Mouse (Mus musculus) megakaryocyte, embryonic 14.5 days (primary cell): Measurements from ENCODE around the gene Rbm43. TPM values are rescaled to one million over a fixed set of nuclear protein-coding genes. Genes with fewer than 3 reads are reported as not detected.
"Not testable (repeated sequence)": the region's sequence is repeated elsewhere in the genome, so short reads cannot be mapped to it uniquely, and the experiment has no call there.

ENCODE experiments used
- H3K27me3 ChIP-seq: replicated peaks from 2 replicates; pipeline ENCODE3; 2012; ENCODE audit warnings: inconsistent platforms
- H3K36me3 ChIP-seq: replicated peaks from 2 replicates; pipeline ENCODE3; 2012; ENCODE audit warnings: low read length, inconsistent platforms, mixed read lengths
- H3K4me1 ChIP-seq: 2 replicates; pipeline ENCODE4 v1.6.1; 2012; ENCODE audit warnings: inconsistent platforms
- H3K4me3 ChIP-seq: replicated peaks from 2 replicates; pipeline ENCODE3; 2012; ENCODE audit warnings: moderate library complexity, mild to moderate bottlenecking, inconsistent platforms
- H3K9me3 ChIP-seq: 2 replicates; pipeline ENCODE4 v1.6.1; 2012; ENCODE audit warnings: inconsistent platforms
- FLI1 ChIP-seq: IDR thresholded peaks from 2 replicates; pipeline ENCODE4 v1.6.1; 2012; ENCODE audit warnings: low read length, inconsistent platforms, mixed read lengths
- GATA1 ChIP-seq: IDR thresholded peaks from 3 replicates; pipeline ENCODE4 v1.6.1; 2012; ENCODE audit warnings: mixed read lengths, low read length, inconsistent platforms, borderline replicate concordance
- polyA plus RNA-seq: library from polyadenylated mRNA; stranded (reverse); fragments of >175 nt; gene quantifications from 2 replicates; pipeline ENCODE4 v1.2.3, GENCODE M21; 2012; ENCODE audit warnings: low replicate concordance; ENCODE audit not compliant: insufficient read depth

The Rbm43 gene
- polyA plus RNA-seq, 1 experiment = 7.5 TPM

DNA sequence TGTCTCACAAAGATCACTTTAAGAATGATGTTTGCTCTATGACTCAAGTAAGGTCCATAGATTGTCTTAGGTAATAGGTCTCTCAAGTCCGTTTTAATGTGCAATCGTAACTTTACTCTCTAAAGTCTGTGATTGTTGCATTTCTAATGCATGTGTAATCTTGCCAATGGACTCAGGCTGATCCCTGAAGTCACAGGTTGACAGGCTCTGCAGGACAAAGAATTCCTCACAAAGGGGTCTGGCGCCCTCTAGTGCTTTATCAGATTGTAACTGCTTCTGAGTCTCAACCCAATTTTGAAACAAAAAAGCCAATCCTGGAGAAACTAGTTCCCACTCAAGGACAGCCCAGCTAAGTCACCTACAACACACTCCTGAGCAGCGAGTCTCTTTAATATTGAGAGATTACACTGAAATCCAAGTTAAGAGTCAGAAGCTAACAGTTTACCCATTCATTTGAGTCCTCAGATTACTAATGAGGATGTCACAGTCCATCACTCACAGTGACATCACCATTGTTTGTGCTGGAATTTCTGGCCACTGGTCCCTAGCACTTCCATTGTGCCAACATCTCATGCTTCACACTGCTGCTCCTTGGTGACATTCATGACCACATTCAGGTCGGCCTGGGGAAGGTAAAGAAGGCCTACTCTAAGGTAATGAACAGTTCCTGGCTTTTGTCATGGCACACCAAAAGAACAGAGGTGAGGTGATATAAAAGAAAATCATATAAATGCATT, 19.9 kb downstream of the Rbm43 start:
- Histone ChIP-seq H3K9me3 (0 out of 2 replicates have a peak, but pooled peaks cover 5% of the 10 kb centered on the region), H3K4me1 (peaks cover 11% of the 10 kb centered on the region), H3K4me3 (no peak overlapping the region), H3K27me3 (no peaks in the 10 kb centered on the region), H3K36me3 (no peaks in the 10 kb centered on the region)
- TF ChIP-seq GATA1 (no peak), FLI1 (no peak)

GRCm38 (mm10) chr2:51914532-51914931, 20.4 kb downstream of the Rbm43 start:
- H3K27me3 ChIP-seq = no peaks in the 10 kb centered on the region

GRCm38 (mm10) chr2:51912740-51913139, 22.2 kb downstream of the Rbm43 start:
- Histone ChIP-seq H3K4me3 (no peak overlapping the region), H3K9me3 (no peaks in the 10 kb centered on the region), H3K27me3 (no peaks in the 10 kb centered on the region), H3K4me1 (peaks cover 14% of the 10 kb centered on the region), H3K36me3 (no peaks in the 10 kb centered on the region)
- TF ChIP-seq FLI1 = no peak

More at GRCm38 (mm10) chr2:51914532-51914931, 20.4 kb downstream of the Rbm43 start:
- Histone ChIP-seq H3K4me3 (no peak overlapping the region), H3K9me3 (no peaks in the 10 kb centered on the region), H3K36me3 (no peaks in the 10 kb centered on the region), H3K4me1 (peaks cover 11% of the 10 kb centered on the region)
- no peak for TF ChIP-seq GATA1

DNA sequence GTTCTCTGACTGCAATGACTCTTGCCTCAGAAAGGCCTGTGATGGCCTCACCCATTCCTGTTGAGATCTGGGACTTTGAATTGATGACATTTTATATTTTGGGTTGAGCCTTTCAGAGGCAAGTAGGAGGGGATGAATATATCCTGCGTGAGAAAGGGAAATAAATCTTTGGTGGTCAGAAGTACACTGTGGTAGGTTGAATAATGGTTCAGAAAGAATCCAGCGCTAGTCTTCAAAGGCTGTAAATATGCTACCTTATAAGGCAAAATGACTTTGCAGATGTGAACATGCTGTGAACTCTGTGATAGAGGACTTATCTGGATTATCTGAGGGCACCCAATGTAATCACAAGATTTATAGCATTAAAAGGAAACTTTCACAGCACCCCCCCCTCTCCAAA, 23.1 kb downstream of the Rbm43 start:
- Histone ChIP-seq H3K4me1 (peaks cover 20% of the 10 kb centered on the region), H3K27me3 (no peaks in the 10 kb centered on the region), H3K9me3 (no peaks in the 10 kb centered on the region), H3K4me3 (no peak overlapping the region), H3K36me3 (no peaks in the 10 kb centered on the region)
- no peak for TF ChIP-seq GATA1
- TF ChIP-seq FLI1 = no peak

DNA sequence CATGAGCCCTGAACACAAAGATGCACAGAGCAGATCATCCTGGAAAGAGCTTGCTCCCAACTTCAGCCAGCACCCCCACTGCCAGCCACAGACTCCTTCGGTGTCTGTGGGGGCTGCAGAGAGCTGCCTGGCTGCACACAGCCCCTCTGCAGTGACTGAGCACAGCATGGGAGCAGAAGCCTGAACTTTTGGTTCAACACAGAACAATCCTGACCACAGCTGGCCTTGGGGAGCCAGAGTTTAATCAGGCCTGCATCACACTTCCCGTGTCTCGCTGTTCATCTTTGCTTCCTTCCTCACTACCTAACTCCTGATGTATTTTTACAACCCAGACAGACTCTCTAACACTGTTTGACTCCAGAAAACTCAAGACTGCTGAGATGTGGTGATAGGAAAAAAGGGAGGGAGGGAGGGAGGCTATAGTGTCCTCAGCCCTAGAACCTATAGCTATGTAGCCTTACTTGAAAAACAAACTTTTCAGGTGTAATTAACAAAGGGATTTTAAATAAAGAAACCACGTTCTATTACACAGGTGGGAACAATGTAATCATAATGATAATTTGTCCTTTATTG, 27.3 kb downstream of the Rbm43 start:
- H3K9me3 ChIP-seq = no peaks in the 10 kb centered on the region

DNA sequence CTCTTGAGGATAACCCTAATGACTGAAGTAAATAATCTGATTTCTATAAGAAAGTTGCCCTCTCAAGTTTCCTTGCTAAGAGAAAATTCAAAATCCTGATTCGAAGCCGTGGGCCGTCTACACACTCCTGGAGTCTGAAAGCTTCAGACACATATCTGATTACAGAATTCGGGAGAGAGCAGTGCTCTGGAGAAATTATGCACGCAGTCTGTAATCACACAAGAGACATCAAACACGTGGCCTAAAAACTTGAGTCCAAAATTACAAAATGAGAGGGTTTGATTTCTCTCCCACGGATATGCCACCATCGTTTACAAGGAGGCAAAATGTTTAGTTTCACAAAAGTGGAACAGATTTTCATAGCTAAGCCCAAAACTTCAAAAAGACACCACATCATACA, 29.3 kb downstream of the Rbm43 start:
- H3K9me3 ChIP-seq = no peaks in the 10 kb centered on the region
- no peak for TF ChIP-seq GATA1
- no peak for TF ChIP-seq FLI1
- no peaks in the 10 kb centered on the region for H3K36me3 ChIP-seq
- H3K27me3 ChIP-seq = no peaks in the 10 kb centered on the region
- peaks cover 9% of the 10 kb centered on the region for H3K4me1 ChIP-seq
- no peak overlapping the region for H3K4me3 ChIP-seq

More for the DNA sequence above, 27.3 kb downstream of the Rbm43 start:
- TF ChIP-seq GATA1 = no peak
- no peak for TF ChIP-seq FLI1
- peaks cover 13% of the 10 kb centered on the region for H3K4me1 ChIP-seq
- no peak overlapping the region for H3K4me3 ChIP-seq
- H3K36me3 ChIP-seq = no peaks in the 10 kb centered on the region
- no peaks in the 10 kb centered on the region for H3K27me3 ChIP-seq

- TF ChIP-seq FLI1 = no peak
- TF ChIP-seq GATA1 = no peak
- Histone ChIP-seq H3K36me3 (no peaks in the 10 kb centered on the region), H3K27me3 (no peaks in the 10 kb centered on the region), H3K4me3 (no peak overlapping the region), H3K9me3 (no peaks in the 10 kb centered on the region), H3K4me1 (peaks cover 4% of the 10 kb centered on the region; the same call in 1 of the 2 replicates)
Observed at GRCm38 (mm10) chr2:51892411-51892901, 42.5 kb downstream of the Rbm43 start.

DNA sequence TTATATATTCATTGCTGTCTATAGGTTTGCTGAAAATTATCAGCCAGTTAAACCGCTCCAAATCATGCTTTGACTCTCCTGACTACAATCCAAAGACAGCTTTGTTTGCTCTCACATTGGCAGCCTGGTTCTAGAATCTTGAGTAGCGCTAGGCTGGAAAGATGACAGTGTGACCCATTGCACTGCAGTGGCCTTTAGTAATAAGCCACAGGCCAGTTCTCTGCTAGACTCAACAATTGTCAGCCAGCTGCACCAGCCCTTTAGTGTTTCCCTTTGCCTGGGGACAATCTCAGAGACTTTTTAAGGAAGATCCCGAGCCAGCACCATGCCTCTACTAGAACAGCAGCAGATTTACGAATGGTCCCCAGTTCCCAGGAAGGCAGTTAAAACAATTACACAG, 44.0 kb downstream of the Rbm43 start:
- no peaks in the 10 kb centered on the region for H3K27me3 ChIP-seq
- no peaks in the 10 kb centered on the region for H3K36me3 ChIP-seq
- H3K9me3 ChIP-seq = no peaks in the 10 kb centered on the region
- TF ChIP-seq GATA1 = no peak
- TF ChIP-seq FLI1 = no peak
- no peak overlapping the region for H3K4me3 ChIP-seq
- H3K4me1 ChIP-seq = no peaks in the 10 kb centered on the region

DNA sequence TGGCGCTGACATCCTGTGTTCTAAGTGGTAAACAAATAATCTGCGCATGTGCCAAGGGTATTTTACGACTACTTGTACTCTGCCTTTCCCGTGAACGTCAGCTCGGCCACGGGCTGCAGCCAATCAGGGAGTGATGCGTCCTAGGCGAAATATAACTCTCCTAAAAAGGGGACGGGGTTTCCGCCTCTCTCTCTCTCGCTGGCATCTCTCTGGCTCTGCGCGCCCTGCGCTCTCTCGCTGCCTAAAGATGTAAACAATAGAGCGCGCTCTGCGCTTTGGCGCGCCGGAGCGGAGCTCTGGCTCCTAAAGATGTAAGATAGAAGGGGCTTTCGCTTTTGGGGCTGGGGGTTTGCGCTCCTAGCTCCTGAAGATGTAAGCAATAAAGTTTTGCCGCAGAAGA, 44.8 kb downstream of the Rbm43 start:
- H3K27me3 ChIP-seq, H3K4me1 ChIP-seq, H3K4me3 ChIP-seq: not testable (repeated sequence)

GRCm38 (mm10) chr2:51880143-51880542, 54.8 kb downstream of the Rbm43 start:
- Histone ChIP-seq H3K4me1 (peaks cover 4% of the 10 kb centered on the region), H3K9me3 (no peaks in the 10 kb centered on the region), H3K27me3 (no peaks in the 10 kb centered on the region), H3K36me3 (no peaks in the 10 kb centered on the region), H3K4me3 (no peak overlapping the region)
- TF ChIP-seq GATA1 (no peak), FLI1 (no peak)

More for the DNA sequence above, 44.8 kb downstream of the Rbm43 start:
- H3K36me3 ChIP-seq, H3K9me3 ChIP-seq: not testable (repeated sequence)

Other genes starting within 250 kb of the Rbm43 start
- 1.4 TPM in 1 of 2 replicates, not detected in the other for gene Nmi, start 38.3 kb upstream of the Rbm43 start, polyA plus RNA-seq
- not detected in 2 replicates for gene Tnfaip6, start 102.8 kb upstream of the Rbm43 start, polyA plus RNA-seq
- gene Rif1, start 137.7 kb upstream of the Rbm43 start, polyA plus RNA-seq = 0.58 and 3.6 TPM in 2 replicates